Mouse (Mus musculus): ENCODE measurements at regions not wholly inside any gene's neighbourhood (a gene's known extent, or its start where the extent isn't known, plus 50 kb on each side); places are given as distances from the start of the nearest gene placed in this dataset.
A peak's percentile ranks its signal among the peaks of the same experiment; 100 is the strongest.
"Not testable (repeated sequence)": the region's sequence is repeated elsewhere in the genome, so short reads cannot be mapped to it uniquely, and the experiment has no call there.

DNA sequence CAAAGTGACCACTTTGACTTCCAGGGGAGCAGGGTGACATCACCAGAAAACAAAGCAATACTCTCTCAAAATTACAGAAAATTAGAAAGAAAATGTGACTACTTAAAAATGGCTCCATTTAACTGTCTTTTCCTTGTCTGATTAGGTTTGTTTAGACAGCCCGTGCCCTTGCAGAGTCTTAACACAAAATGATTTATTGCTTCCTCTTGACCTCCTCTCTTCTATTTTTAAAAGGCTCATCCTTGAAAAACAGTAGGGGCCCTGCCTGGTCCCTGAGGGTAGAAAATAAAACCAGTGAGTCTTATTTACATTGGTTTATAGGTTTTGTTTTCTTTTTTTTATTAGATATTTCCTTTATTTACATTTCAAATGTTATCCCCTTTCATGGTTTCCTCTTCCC is 196.8 kb upstream of the Pcsk5 start:
- DNase-seq (ENCODE audit: low spot score in 2 of 2): no peak

DNA sequence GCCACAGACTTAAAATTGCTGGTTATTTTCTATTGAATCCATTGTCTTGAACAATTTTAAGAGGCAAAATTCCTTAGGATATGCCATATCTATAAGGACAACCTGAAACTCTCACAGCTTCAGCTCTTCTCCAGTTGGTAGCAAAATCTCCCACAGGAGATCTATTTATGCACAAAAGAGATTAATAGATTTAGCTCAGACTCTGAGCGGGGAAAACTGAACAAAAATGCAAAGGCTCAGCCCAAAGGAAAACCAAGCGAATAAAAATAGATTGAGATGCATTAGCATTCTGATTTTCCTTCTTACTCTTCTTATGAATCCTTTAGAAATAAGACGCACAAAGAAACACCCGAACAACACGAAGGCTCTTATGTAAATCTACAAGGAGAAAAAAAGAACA is 196.2 kb upstream of the Pcsk5 start:
- no peak for DNase-seq (ENCODE audit: low spot score in 2 of 2)

- no peak for DNase-seq (ENCODE audit: low spot score in 2 of 2)
These were observed 188.4 kb upstream of the Pcsk5 start for GRCm38 (mm10) chr19:18025877-18026276.

DNA sequence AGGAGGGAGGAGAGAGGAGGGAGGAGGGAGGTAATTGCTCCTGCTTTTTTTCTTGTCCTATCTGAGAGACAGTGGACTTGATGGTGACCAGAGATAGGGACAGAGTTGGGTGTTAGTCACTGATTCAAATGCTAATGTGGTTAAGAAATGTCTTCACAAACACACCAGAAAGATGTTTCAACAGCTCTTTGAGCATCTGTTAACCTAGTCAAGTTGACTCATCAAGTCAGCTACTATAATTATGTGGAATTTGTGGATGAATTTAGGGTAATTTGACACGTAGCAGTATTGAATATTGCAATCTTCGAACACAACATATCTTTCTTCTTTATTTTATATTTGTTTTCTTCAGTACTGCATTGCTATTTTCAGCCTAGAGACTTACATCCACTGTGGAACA is 182.9 kb upstream of the Pcsk5 start:
- no peak for DNase-seq (ENCODE audit: low spot score in 2 of 2)

- DNase-seq (ENCODE audit: low spot score in 2 of 2): no peak
These were observed 177.9 kb upstream of the Pcsk5 start for GRCm38 (mm10) chr19:18015371-18015770.

- DNase-seq (ENCODE audit: low spot score in 2 of 2): peak; percentile 7 to 67
These were observed 174.6 kb upstream of the Pcsk5 start for GRCm38 (mm10) chr19:18012029-18012428.

- DNase-seq (ENCODE audit: low spot score in 2 of 2): no peak
These were observed 160.1 kb upstream of the Pcsk5 start for GRCm38 (mm10) chr19:17997561-17997960.

GRCm38 (mm10) chr19:17983416-17983815 is 146.0 kb upstream of the Pcsk5 start:
- peak in 1 of 2 experiments; percentile 14 for DNase-seq (ENCODE audit: low spot score in 2 of 2)

DNA sequence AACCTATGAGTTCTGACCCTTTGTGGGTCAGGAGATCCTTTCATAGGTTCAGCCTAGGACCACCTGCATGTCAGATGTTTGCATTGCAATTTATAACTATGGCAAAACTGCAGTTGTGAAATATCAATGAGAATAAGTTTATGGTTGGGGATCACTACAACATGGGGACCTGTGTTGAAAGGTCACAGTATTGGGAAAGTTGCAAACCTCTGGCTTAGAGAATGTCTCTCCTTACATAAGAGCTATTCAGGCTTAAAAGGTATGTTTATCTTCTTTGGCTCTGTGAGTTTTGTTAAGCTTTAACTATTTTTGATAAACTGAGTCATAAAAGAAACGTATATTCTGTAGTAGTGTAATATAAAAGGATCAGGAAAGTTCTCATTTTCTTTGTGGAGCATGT is 128.1 kb upstream of the Pcsk5 start:
- no peak for DNase-seq (ENCODE audit: low spot score in 2 of 2)

- DNase-seq (ENCODE audit: low spot score in 2 of 2): no peak
These were observed 121.0 kb upstream of the Pcsk5 start for GRCm38 (mm10) chr19:17958440-17958839.

- peak in 1 of 2 experiments; percentile 32 for DNase-seq (ENCODE audit: low spot score in 2 of 2)
These were observed 95.2 kb upstream of the Pcsk5 start for GRCm38 (mm10) chr19:17932665-17933064.

DNA sequence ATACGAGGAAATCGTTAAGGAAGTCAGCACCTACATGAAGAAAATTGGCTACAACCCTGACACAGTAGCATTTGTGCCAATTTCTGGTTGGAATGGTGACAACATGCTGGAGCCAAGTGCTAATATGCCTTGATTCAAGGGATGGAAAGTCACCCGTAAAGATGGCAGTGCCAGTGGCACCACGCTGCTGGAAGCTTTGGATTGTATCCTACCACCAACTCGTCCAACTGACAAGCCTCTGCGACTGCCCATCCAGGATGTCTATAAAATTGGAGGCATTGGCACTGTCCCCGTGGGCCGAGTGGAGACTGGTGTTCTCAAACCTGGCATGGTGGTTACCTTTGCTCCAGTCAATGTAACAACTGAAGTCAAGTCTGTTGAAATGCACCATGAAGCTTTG is 89.7 kb upstream of the Pcsk5 start:
- not testable (repeated sequence) for DNase-seq (ENCODE audit: low spot score in 2 of 2)

GRCm38 (mm10) chr19:17907579-17907978 is 70.1 kb upstream of the Pcsk5 start:
- no peak for DNase-seq (ENCODE audit: low spot score in 2 of 2)

DNA sequence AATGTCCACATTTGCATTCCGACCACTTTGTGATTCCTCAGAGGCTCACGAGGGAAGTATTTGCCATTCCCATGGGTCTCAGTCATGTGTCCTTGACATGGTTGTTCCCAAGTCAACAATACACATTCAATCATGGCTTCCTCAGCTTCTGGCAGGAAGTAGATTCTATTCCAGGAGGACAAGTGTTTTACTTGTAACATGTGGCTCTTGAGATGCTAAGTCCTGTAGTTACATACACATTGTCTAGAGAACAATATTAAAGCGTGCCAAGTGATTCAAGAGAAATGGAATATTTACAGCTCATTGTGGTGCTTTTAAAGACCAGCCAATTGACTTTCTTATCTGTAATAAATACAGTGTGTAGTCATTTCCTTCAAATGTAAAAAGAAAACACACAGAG is 66.7 kb upstream of the Pcsk5 start:
- no peak for DNase-seq (ENCODE audit: low spot score in 2 of 2)

- no peak for DNase-seq (ENCODE audit: low spot score in 2 of 2)
These were observed 55.2 kb upstream of the Pcsk5 start for GRCm38 (mm10) chr19:17892615-17893014.

Small RNAs in the stretch of these regions (microRNA-seq; reads per million reads assigned to microRNA genes)
- gene Gm23061: 0 reads per million in 2 experiments
